Mouse (Mus musculus): ENCODE measurements around the gene Izumo1.

- no peak for TF ChIP-seq POLR2A (IDR thresholded peaks at IDR 0.05; ENCODE audit: borderline replicate concordance, insufficient read depth, low read length)
- TF ChIP-seq CTCF (IDR thresholded peaks at IDR 0.05; ENCODE audit: borderline replicate concordance, insufficient read depth, low read depth, low read length) = no peak; the same call in 1 of the 2 replicates
Measured at GRCm38 (mm10) chr7:45668921-45669320, 47.3 kb downstream of the Izumo1 start.

Measured in cerebellum, adult 2 months (tissue).